Mouse (Mus musculus): ENCODE results near the gene Pld4. TPM values are rescaled to one million over a fixed set of nuclear protein-coding genes. Genes with fewer than 3 reads are reported as not detected.

The Pld4 gene
- 18.8 and 22.1 TPM in 2 replicates for polyA plus RNA-seq (2012; rRNA removed)

GRCm38 (mm10) chr12:112760154-112760926 is at the start of gene Pld4:
Gene Pld4, plus strand, starts transcription at chr12:112760655.

GRCm38 (mm10) chr12:112720216-112720615 is 40.2 kb upstream of the Pld4 start, which contains the start of gene Cep170b:
Gene Cep170b, plus strand, starts transcription at chr12:112720455.

DNA sequence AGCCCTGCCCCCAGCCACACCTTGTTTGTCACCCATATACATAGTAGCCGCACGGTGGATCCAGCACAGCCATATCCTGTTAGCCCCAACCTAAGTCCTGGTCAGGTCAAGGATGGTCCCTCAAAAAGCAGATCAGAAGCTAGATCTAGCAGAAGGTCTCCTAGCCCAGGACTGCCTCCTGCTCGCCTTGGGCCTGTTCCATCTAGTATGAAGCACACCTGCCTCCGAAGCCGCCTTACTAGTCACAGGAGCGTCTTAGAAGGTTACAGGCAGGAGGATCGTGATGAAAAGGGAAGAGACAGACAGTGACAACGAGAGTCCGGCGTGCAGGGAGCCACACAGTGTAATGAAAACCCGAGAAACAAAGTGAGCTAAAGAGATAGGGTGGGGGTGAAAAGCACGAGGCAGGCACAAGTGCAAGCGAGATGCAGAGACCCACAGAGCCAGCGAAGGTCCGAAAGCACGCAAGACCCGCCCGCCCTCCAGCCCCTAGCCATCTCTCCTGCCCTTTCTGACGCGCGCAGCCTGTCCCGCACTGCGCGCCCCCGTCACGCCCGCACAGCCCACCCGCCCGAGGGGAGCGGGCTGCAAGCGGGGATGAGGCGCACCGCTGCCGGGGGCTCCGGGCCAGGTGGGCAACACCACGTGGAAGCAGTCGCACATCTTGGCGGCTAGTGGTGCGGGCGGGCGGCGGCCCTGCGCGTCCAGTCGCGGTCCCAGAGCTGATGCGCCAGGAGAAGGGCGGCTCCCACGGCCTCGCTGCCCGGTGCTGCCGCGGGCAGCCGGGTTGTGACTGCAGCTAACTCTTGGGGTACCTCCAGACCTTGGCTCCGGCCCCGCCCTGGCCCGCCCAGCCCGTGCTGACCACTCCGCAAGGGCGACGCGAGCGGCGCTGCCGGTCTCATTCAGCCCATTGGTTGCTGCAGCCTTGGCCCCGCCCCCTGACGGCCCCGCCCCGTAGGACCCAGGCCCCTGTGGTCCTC is 41.7 kb downstream of the Pld4 start, which contains the start of gene Ahnak2:
TSS of gene Ahnak2 (minus strand) at position 794 of the 983 bp plus-strand sequence.

GRCm38 (mm10) chr12:112808587-112809364 is 48.3 kb downstream of the Pld4 start, which contains the start of gene Clba1:
Gene Clba1, plus strand, starts transcription at chr12:112808937.

Other genes with a start within 250 kb of the Pld4 start
- 0.01 TPM in 2 replicates for gene Tmem179, start 243.9 kb upstream of the Pld4 start, polyA plus RNA-seq (2012; rRNA removed)
- gene Inf2, start 171.9 kb upstream of the Pld4 start, polyA plus RNA-seq (2012; rRNA removed) = 5.8 and 9.2 TPM in 2 replicates
- 13.0 and 13.3 TPM in 2 replicates for gene Adssl1, start 140.6 kb upstream of the Pld4 start, polyA plus RNA-seq (2012; rRNA removed)
- gene Siva1, start 116.0 kb upstream of the Pld4 start, polyA plus RNA-seq (2012; rRNA removed) = 35.0 and 36.2 TPM in 2 replicates
- gene Akt1, start 85.8 kb upstream of the Pld4 start, polyA plus RNA-seq (2012; rRNA removed) = 37.9 and 41.1 TPM in 2 replicates
- gene Zbtb42, start 81.8 kb upstream of the Pld4 start, polyA plus RNA-seq (2012; rRNA removed) = 1.9 and 2.2 TPM in 2 replicates
- 6.4 and 7.4 TPM in 2 replicates for gene Cep170b, start 40.2 kb upstream of the Pld4 start, polyA plus RNA-seq (2012; rRNA removed)
- 0.22 and 0.31 TPM in 2 replicates for gene Ahnak2, start 42.0 kb downstream of the Pld4 start, polyA plus RNA-seq (2012; rRNA removed)
- gene Clba1, start 48.3 kb downstream of the Pld4 start, polyA plus RNA-seq (2012; rRNA removed) = 0.24 and 0.30 TPM in 2 replicates
- gene Cdca4, start 68.8 kb downstream of the Pld4 start, polyA plus RNA-seq (2012; rRNA removed) = 23.2 and 24.6 TPM in 2 replicates
- gene Gpr132, start 107.6 kb downstream of the Pld4 start, polyA plus RNA-seq (2012; rRNA removed) = 0.79 and 0.83 TPM in 2 replicates
- gene Jag2, start 169.1 kb downstream of the Pld4 start, polyA plus RNA-seq (2012; rRNA removed) = 0.32 and 0.34 TPM in 2 replicates
- 11.8 and 13.7 TPM in 2 replicates for gene Nudt14, start 181.5 kb downstream of the Pld4 start, polyA plus RNA-seq (2012; rRNA removed)
- 4.4 and 4.6 TPM in 2 replicates for gene Btbd6, start 215.8 kb downstream of the Pld4 start, polyA plus RNA-seq (2012; rRNA removed)
- 28.6 and 36.3 TPM in 2 replicates for gene Brf1, start 240.0 kb downstream of the Pld4 start, polyA plus RNA-seq (2012; rRNA removed)

Data from liver, embryonic 18 days (tissue).